Mouse (Mus musculus): ENCODE measurements around the gene Usp37. TPM values are rescaled to one million over a fixed set of nuclear protein-coding genes. Genes with fewer than 3 reads are reported as not detected.
A peak's percentile ranks its signal among the peaks of the same experiment; 100 is the strongest.

Usp37 gene
- total and polyA plus RNA-seq, 2 experiments from 2014 or later: 8.3 to 9.0 TPM

GRCm38 (mm10) chr1:74391844-74392441, 152.1 kb downstream of the Usp37 start:
- TF ChIP-seq EP300 (IDR thresholded peaks at IDR 0.05; ENCODE audit: low read depth) (peak; percentile 63; the same call in 1 of the 2 replicates), CTCF (IDR thresholded peaks at IDR 0.05; ENCODE audit: low read depth) (no peak)
- Histone ChIP-seq H3K4me2 (ENCODE audit: low read depth, low read length) (peak overlapping the region; percentile 94), H3K27me3 (ENCODE audit: control insufficient read depth, insufficient read depth, low read length) (no peaks in the 10 kb centered on the region), H3K4me3 (ENCODE audit: low read depth, low read length) (peak overlapping the region; percentile 76), H3K4me1 (ENCODE audit: control insufficient read depth, insufficient read depth) (peaks cover 20% of the 10 kb centered on the region), H3K27ac (ENCODE audit: low read depth) (peak overlapping the region; percentile 98), H3K9me3 (replicated peaks; ENCODE audit: control insufficient read depth, low read length) (no peaks in the 10 kb centered on the region), H3K9ac (replicated peaks; ENCODE audit: low read depth, low read length) (peak overlapping the region; percentile 97), H3K36me3 (replicated peaks; ENCODE audit: control insufficient read depth, insufficient read depth, low read length) (peaks cover 21% of the 10 kb centered on the region)
- peak; percentile 63 for DNase-seq (ENCODE audit: low spot score)
- peak; percentile 45 for ATAC-seq (ENCODE audit: insufficient read depth, low read depth)
- WGBS: under 1% methylated on average over 44 of the region's 63 CpGs

GRCm38 (mm10) chr1:74390924-74391748, 152.9 kb downstream of the Usp37 start, which contains the start of gene Ctdsp1:
TSS of gene Ctdsp1 (plus strand) at chr1:74391509.
- H3K4me2 ChIP-seq (ENCODE audit: low read depth, low read length): peak within 1 kb of the TSS; percentile 94
- peak within 1 kb of the TSS; percentile 97 for H3K9ac ChIP-seq (replicated peaks; ENCODE audit: low read depth, low read length)
- TF ChIP-seq CTCF (IDR thresholded peaks at IDR 0.05; ENCODE audit: low read depth): 0 out of 2 replicates have a peak, but pooled peaks have one; percentile 5
- peak; percentile 74 for TF ChIP-seq EP300 (IDR thresholded peaks at IDR 0.05; ENCODE audit: low read depth)
- H3K27me3 ChIP-seq (ENCODE audit: control insufficient read depth, insufficient read depth, low read length): no peaks in the 10 kb centered on the region
- 5% methylated on average over 49 of the region's 51 CpGs for WGBS
- ATAC-seq (ENCODE audit: insufficient read depth, low read depth) (peak; percentile 82), DNase-seq (ENCODE audit: low spot score) (peak; percentile 99)
- peak within 1 kb of the TSS; percentile 76 for H3K4me3 ChIP-seq (ENCODE audit: low read depth, low read length)
- peak within 1 kb of the TSS; percentile 98 for H3K27ac ChIP-seq (ENCODE audit: low read depth)
- H3K36me3 ChIP-seq (replicated peaks; ENCODE audit: control insufficient read depth, insufficient read depth, low read length): peaks cover 21% of the 10 kb centered on the region
- H3K9me3 ChIP-seq (replicated peaks; ENCODE audit: control insufficient read depth, low read length): no peaks in the 10 kb centered on the region
- H3K4me1 ChIP-seq (ENCODE audit: control insufficient read depth, insufficient read depth): peaks cover 20% of the 10 kb centered on the region

- Histone ChIP-seq H3K4me2 (ENCODE audit: low read depth, low read length) (peak overlapping the region; percentile 94), H3K4me3 (ENCODE audit: low read depth, low read length) (peak overlapping the region; percentile 76), H3K9ac (replicated peaks; ENCODE audit: low read depth, low read length) (peak overlapping the region; percentile 46), H3K27ac (ENCODE audit: low read depth) (peak overlapping the region; percentile 98), H3K36me3 (replicated peaks; ENCODE audit: control insufficient read depth, insufficient read depth, low read length) (peaks cover 20% of the 10 kb centered on the region), H3K9me3 (replicated peaks; ENCODE audit: control insufficient read depth, low read length) (no peaks in the 10 kb centered on the region), H3K27me3 (ENCODE audit: control insufficient read depth, insufficient read depth, low read length) (no peaks in the 10 kb centered on the region), H3K4me1 (ENCODE audit: control insufficient read depth, insufficient read depth) (peaks cover 20% of the 10 kb centered on the region)
- DNase-seq (ENCODE audit: low spot score) (peak; percentile 75), ATAC-seq (ENCODE audit: insufficient read depth, low read depth) (no peak)
- WGBS: 2% methylated on average over 21 of the region's 21 CpGs
- peak; percentile 68 for TF ChIP-seq CTCF (IDR thresholded peaks at IDR 0.05; ENCODE audit: low read depth)
- no peak for TF ChIP-seq EP300 (IDR thresholded peaks at IDR 0.05; ENCODE audit: low read depth)
These were observed 153.7 kb downstream of the Usp37 start for GRCm38 (mm10) chr1:74390287-74390906.

DNA sequence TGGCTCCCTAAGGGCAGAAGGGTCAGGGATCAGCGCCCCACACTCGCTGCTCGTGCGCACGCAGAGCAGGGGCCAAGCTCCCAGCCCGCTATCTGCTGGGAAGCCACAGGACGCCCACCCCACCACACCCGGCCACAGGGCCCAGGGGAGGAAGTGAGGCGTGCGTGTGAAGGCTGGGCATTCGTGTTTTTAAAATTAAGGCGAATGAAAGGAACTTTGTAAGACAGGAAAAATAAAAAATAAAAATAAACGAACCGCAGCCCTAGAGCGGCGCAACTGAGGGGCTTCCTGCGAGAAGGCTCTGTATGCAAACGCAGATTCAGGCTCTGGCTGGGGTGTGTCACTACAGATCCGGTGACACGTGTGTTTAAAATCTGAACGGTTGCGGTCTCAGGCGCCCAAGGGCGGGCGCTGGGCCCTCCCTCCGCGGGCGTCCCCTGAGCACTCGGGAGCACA, 154.2 kb downstream of the Usp37 start:
- H3K27ac ChIP-seq (ENCODE audit: low read depth): peak overlapping the region; percentile 98
- peak overlapping the region; percentile 94 for H3K4me2 ChIP-seq (ENCODE audit: low read depth, low read length)
- H3K36me3 ChIP-seq (replicated peaks; ENCODE audit: control insufficient read depth, insufficient read depth, low read length): peaks cover 15% of the 10 kb centered on the region
- H3K9ac ChIP-seq (replicated peaks; ENCODE audit: low read depth, low read length): peak overlapping the region; percentile 46
- DNase-seq (ENCODE audit: low spot score) (peak; percentile 52), ATAC-seq (ENCODE audit: insufficient read depth, low read depth) (0 out of 2 replicates have a peak, but pooled peaks have one; percentile 7)
- WGBS: 4% methylated on average over 29 of the region's 29 CpGs
- TF ChIP-seq CTCF (IDR thresholded peaks at IDR 0.05; ENCODE audit: low read depth) (no peak), EP300 (IDR thresholded peaks at IDR 0.05; ENCODE audit: low read depth) (no peak)
- no peaks in the 10 kb centered on the region for H3K27me3 ChIP-seq (ENCODE audit: control insufficient read depth, insufficient read depth, low read length)
- peak overlapping the region; percentile 76 for H3K4me3 ChIP-seq (ENCODE audit: low read depth, low read length)
- no peaks in the 10 kb centered on the region for H3K9me3 ChIP-seq (replicated peaks; ENCODE audit: control insufficient read depth, low read length)
- H3K4me1 ChIP-seq (ENCODE audit: control insufficient read depth, insufficient read depth): peaks cover 20% of the 10 kb centered on the region

- ATAC-seq (ENCODE audit: insufficient read depth, low read depth) (no peak), DNase-seq (ENCODE audit: low spot score) (no peak)
- H3K4me1 ChIP-seq (ENCODE audit: control insufficient read depth, insufficient read depth): peaks cover 20% of the 10 kb centered on the region
- H3K9ac ChIP-seq (replicated peaks; ENCODE audit: low read depth, low read length): no peak overlapping the region
- no peak overlapping the region; the same call in 1 of the 2 replicates for H3K27ac ChIP-seq (ENCODE audit: low read depth)
- no peaks in the 10 kb centered on the region for H3K27me3 ChIP-seq (ENCODE audit: control insufficient read depth, insufficient read depth, low read length)
- 0 out of 2 replicates have a peak, but pooled peaks cover under 1% of the 10 kb centered on the region for H3K36me3 ChIP-seq (replicated peaks; ENCODE audit: control insufficient read depth, insufficient read depth, low read length)
- no peak for TF ChIP-seq CTCF (IDR thresholded peaks at IDR 0.05; ENCODE audit: low read depth)
- TF ChIP-seq EP300 (IDR thresholded peaks at IDR 0.05; ENCODE audit: low read depth): no peak
- no peaks in the 10 kb centered on the region for H3K9me3 ChIP-seq (replicated peaks; ENCODE audit: control insufficient read depth, low read length)
- no peak overlapping the region for H3K4me3 ChIP-seq (ENCODE audit: low read depth, low read length)
- H3K4me2 ChIP-seq (ENCODE audit: low read depth, low read length): no peak overlapping the region
- 77% methylated on average over 7 of the region's 7 CpGs for WGBS
These were observed 155.6 kb downstream of the Usp37 start for GRCm38 (mm10) chr1:74388398-74388920.
